Mouse (Mus musculus) bone marrow, adult 2 months (tissue): Measurements from ENCODE around the gene Adcy4.

ENCODE experiments used
- CTCF ChIP-seq: fragments of 200-500 bp; IDR thresholded peaks from 2 replicates; pipeline ENCODE4 v1.5.1; 2011; ENCODE audit warnings: low read length, control low read depth; ENCODE audit not compliant: control insufficient read depth, insufficient read depth
- POLR2A ChIP-seq: fragments of 200-500 bp; IDR thresholded peaks from 2 replicates; pipeline ENCODE4 v1.6.1; 2011; ENCODE audit warnings: low read depth, mild to moderate bottlenecking, control low read depth, low read length, borderline replicate concordance; ENCODE audit not compliant: control insufficient read depth

- TF ChIP-seq CTCF (no peak), POLR2A (no peak)
Measured at GRCm38 (mm10) chr14:55783171-55783957, 531 bp downstream of the Adcy4 start.
